Mouse (Mus musculus) liver, embryonic 16.5 days (tissue): ENCODE results near the gene Prkch. TPM values are rescaled to one million over a fixed set of nuclear protein-coding genes. Genes with fewer than 3 reads are reported as not detected.
A peak's percentile ranks its signal among the peaks of the same experiment; 100 is the strongest.

Experiments
- ATAC-seq: fragments of 200-750 bp; cut with Nextera tagmentation; 2 replicates; pipeline ENCODE4 v1.8.0; 2017; ENCODE audit warnings: low read depth, mild to moderate bottlenecking, moderate number of reproducible peaks, moderate library complexity
- H3K27ac ChIP-seq: fragments of 300-500 bp; sonication (generic); 2 replicates; pipeline ENCODE4 v1.5.1; 2014; ENCODE audit warnings: mild to moderate bottlenecking, low read length
- H3K27me3 ChIP-seq: fragments of 300-500 bp; sonication (generic); 2 replicates; pipeline ENCODE4 v1.6.1; 2014; ENCODE audit warnings: low read depth, low read length, mixed read lengths; ENCODE audit not compliant: control insufficient read depth, insufficient read depth
- H3K36me3 ChIP-seq: fragments of 300-500 bp; sonication (generic); 2 replicates; pipeline ENCODE4 v1.6.1; 2014; ENCODE audit warnings: mild to moderate bottlenecking; ENCODE audit not compliant: control insufficient read depth, insufficient read depth
- H3K4me1 ChIP-seq: fragments of 300-500 bp; sonication (generic); 2 replicates; pipeline ENCODE4 v1.6.1; 2014; ENCODE audit warnings: low read depth, low read length, mixed read lengths; ENCODE audit not compliant: control insufficient read depth
- H3K4me2 ChIP-seq: fragments of 300-500 bp; sonication (generic); 2 replicates; pipeline ENCODE4 v1.6.1; 2014; ENCODE audit warnings: low read depth, low read length, mixed read lengths
- H3K4me3 ChIP-seq: fragments of 300-500 bp; sonication (generic); 2 replicates; pipeline ENCODE4 v1.5.1; 2014; ENCODE audit warnings: low read depth, mild to moderate bottlenecking, low read length
- H3K9ac ChIP-seq: fragments of 300-500 bp; sonication (generic); 2 replicates; pipeline ENCODE4 v1.6.1; 2014; ENCODE audit warnings: low read depth, low read length
- H3K9me3 ChIP-seq: fragments of 300-500 bp; sonication (generic); replicated peaks from 2 replicates; pipeline ENCODE4 v1.6.1; 2016; ENCODE audit warnings: low read length; ENCODE audit not compliant: control insufficient read depth
- WGBS: fragments of 180-500 bp; shearing (Covaris S2); extraction: QIAGEN DNeasy Blood & Tissue Kit; methylation state at CpG from one replicate; pipeline ENCODE4 v1.1.7; 2014; ENCODE audit not compliant: insufficient replicate concordance; 5-methylcytosine and 5-hydroxymethylcytosine counted together
- polyA plus RNA-seq: library from polyadenylated mRNA; unstranded; fragments of >200 nt; fragmentation: Nextera tagmentation; extraction: Ambion mirVana; gene quantifications from 2 replicates; pipeline ENCODE4 v1.2.1, GENCODE M21; 2015

The Prkch gene
- polyA plus RNA-seq, 1 experiment from 2014 or later = 1.6 TPM

GRCm38 (mm10) chr12:73602974-73603373 is 18.4 kb downstream of the Prkch start:
- H3K9me3 ChIP-seq = no peaks in the 10 kb centered on the region
- H3K4me1 ChIP-seq = no peaks in the 10 kb centered on the region; the same call in 1 of the 2 replicates
- no peak overlapping the region for H3K4me2 ChIP-seq
- H3K4me3 ChIP-seq = no peak overlapping the region
- H3K9ac ChIP-seq = no peak overlapping the region
- 67% methylated on average over 7 of the region's 7 CpGs for WGBS
- H3K27ac ChIP-seq = no peak overlapping the region
- no peaks in the 10 kb centered on the region for H3K36me3 ChIP-seq
- H3K27me3 ChIP-seq = no peaks in the 10 kb centered on the region
- ATAC-seq = no peak

DNA sequence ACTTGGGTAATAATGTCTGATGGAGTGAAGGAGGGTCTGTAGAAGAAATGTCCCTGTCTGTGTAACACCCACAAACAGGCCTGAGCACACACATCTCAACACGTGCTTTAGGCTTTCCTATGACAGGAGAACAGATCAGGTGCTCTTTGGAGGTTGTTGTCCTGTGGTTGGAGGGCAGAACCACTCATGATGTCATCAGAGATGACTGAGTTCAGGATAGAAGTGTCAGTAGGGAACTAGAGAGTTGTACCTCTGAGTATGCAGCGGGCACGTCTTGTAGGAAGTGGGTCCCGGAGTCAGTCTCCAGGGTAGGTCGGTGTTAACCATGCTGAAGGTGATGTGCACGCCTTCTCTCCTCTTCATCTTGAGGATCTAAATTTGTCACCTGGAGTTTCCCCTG is 19.1 kb downstream of the Prkch start:
- WGBS = 65% methylated on average over 6 of the region's 6 CpGs
- Histone ChIP-seq H3K4me1 (no peaks in the 10 kb centered on the region; the same call in 1 of the 2 replicates), H3K27ac (no peak overlapping the region)

GRCm38 (mm10) chr12:73604762-73605161 is 20.2 kb downstream of the Prkch start:
- no peak overlapping the region for H3K4me2 ChIP-seq
- 58% methylated on average over 12 of the region's 12 CpGs for WGBS
- H3K4me1 ChIP-seq = no peaks in the 10 kb centered on the region; the same call in 1 of the 2 replicates
- ATAC-seq = no peak
- no peaks in the 10 kb centered on the region for H3K9me3 ChIP-seq
- no peaks in the 10 kb centered on the region for H3K27me3 ChIP-seq
- H3K9ac ChIP-seq = no peak overlapping the region
- H3K4me3 ChIP-seq = no peak overlapping the region
- no peak overlapping the region for H3K27ac ChIP-seq
- no peaks in the 10 kb centered on the region for H3K36me3 ChIP-seq

More for the DNA sequence above, 19.1 kb downstream of the Prkch start:
- H3K9ac ChIP-seq = no peak overlapping the region
- no peaks in the 10 kb centered on the region for H3K27me3 ChIP-seq
- ATAC-seq = no peak
- H3K9me3 ChIP-seq = no peaks in the 10 kb centered on the region
- no peak overlapping the region for H3K4me2 ChIP-seq
- no peaks in the 10 kb centered on the region for H3K36me3 ChIP-seq
- H3K4me3 ChIP-seq = no peak overlapping the region

DNA sequence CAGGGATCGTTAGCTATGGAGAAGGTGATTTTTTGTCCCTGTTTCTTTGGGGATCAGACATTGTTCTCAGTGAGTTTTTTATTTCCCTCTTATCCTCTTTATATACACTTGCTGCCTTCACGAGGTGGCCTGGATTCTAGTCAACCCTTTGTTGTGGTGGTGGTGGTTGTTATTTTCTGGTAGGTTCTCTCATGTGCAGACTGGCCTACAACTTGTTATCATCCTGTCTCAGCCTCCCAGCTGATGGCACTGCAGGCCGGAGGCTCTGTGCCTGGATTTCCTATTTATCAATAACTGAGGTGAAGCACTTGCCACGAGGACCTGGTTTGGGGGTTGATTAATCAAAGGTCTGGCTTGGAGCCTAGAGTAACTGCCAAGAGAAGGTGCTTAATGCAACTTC is 20.6 kb downstream of the Prkch start:
- H3K9me3 ChIP-seq = no peaks in the 10 kb centered on the region
- H3K4me2 ChIP-seq = no peak overlapping the region
- H3K9ac ChIP-seq = no peak overlapping the region
- H3K4me1 ChIP-seq = no peaks in the 10 kb centered on the region; the same call in 1 of the 2 replicates
- H3K27me3 ChIP-seq = no peaks in the 10 kb centered on the region
- 23% methylated on average over 4 of the region's 4 CpGs for WGBS
- no peak for ATAC-seq
- no peak overlapping the region for H3K27ac ChIP-seq
- no peak overlapping the region for H3K4me3 ChIP-seq
- no peaks in the 10 kb centered on the region for H3K36me3 ChIP-seq

- no peak overlapping the region for H3K9ac ChIP-seq
- H3K4me3 ChIP-seq = no peak overlapping the region
These were observed 22.9 kb downstream of the Prkch start for GRCm38 (mm10) chr12:73607381-73608064.

GRCm38 (mm10) chr12:73608065-73608397 is 23.4 kb downstream of the Prkch start:
- ATAC-seq = no peak
- Histone ChIP-seq H3K9me3 (no peaks in the 10 kb centered on the region), H3K9ac (no peak overlapping the region), H3K4me2 (no peak overlapping the region), H3K4me3 (no peak overlapping the region), H3K27ac (no peak overlapping the region), H3K4me1 (no peaks in the 10 kb centered on the region; the same call in none of the 2 replicates), H3K36me3 (no peaks in the 10 kb centered on the region), H3K27me3 (no peaks in the 10 kb centered on the region)
- WGBS = 24% methylated on average over 4 of the region's 4 CpGs

More at GRCm38 (mm10) chr12:73607381-73608064, 22.9 kb downstream of the Prkch start:
- 0 out of 2 replicates have a peak, but pooled peaks have one; percentile 19 for ATAC-seq
- Histone ChIP-seq H3K4me1 (no peaks in the 10 kb centered on the region; the same call in none of the 2 replicates), H3K36me3 (no peaks in the 10 kb centered on the region), H3K27ac (no peak overlapping the region), H3K27me3 (no peaks in the 10 kb centered on the region), H3K4me2 (no peak overlapping the region), H3K9me3 (no peaks in the 10 kb centered on the region)
- WGBS = 29% methylated on average over 13 of the region's 13 CpGs

DNA sequence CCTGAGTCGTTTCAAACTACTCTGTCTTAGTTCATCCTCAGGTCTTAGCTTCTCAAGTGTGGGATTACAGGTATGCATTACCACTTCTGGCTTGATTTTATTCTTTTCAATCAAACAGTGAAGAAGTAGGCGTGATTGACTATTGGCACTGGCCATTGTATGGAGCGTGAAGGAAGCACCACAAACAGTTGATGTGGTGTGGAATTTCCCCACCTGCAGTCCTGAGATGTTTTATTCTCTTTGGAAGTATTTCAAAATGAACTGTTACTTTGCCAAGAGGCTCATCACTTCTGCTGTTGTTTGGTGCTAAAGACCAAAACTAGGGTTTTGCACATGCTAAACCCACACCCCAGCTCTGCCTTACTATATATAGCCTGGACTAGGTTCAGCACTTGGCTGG is 24.7 kb downstream of the Prkch start:
- WGBS = 54% methylated on average over 3 of the region's 3 CpGs

GRCm38 (mm10) chr12:73609676-73610545 is 25.3 kb downstream of the Prkch start:
- Histone ChIP-seq H3K4me1 (no peaks in the 10 kb centered on the region; the same call in none of the 2 replicates), H3K9ac (no peak overlapping the region), H3K27ac (no peak overlapping the region), H3K4me2 (no peak overlapping the region), H3K4me3 (no peak overlapping the region), H3K36me3 (no peaks in the 10 kb centered on the region), H3K27me3 (no peaks in the 10 kb centered on the region), H3K9me3 (no peaks in the 10 kb centered on the region)
- 51% methylated on average over 18 of the region's 18 CpGs for WGBS
- ATAC-seq = no peak

More for the DNA sequence above, 24.7 kb downstream of the Prkch start:
- Histone ChIP-seq H3K4me1 (no peaks in the 10 kb centered on the region; the same call in none of the 2 replicates), H3K27me3 (no peaks in the 10 kb centered on the region), H3K4me2 (no peak overlapping the region), H3K4me3 (no peak overlapping the region), H3K36me3 (no peaks in the 10 kb centered on the region), H3K9me3 (no peaks in the 10 kb centered on the region), H3K9ac (no peak overlapping the region), H3K27ac (no peak overlapping the region)
- no peak for ATAC-seq
